13 mouse cellular contexts compared by ENCODE assay signal in the genomic region with DNA sequence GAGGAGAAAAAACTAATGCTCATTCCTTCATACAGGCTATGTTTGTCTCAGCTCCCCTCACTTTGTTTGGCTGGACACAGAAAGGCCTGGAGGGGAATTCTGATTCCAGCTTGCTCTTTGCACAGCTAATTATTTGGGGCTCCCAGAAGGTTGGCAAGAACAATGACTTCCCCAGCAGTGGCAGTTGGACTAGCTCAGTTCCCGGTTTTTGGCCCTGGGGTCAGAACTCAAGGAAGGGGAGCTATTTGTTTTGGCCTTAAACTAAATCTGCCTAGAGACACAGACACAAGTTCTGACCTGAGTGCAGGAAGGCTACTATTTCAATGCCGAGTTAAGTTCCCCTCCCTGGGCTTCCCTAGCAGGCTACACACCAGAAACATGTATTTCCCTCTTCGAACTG.
DNase-seq lines count a peak whose midpoint lies in the region; ATAC-seq and TF ChIP-seq lines count a peak whose summit lies in the region.
"Had no signal": no experiment of that assay in that cellular context is flagged by ENCODE, and none has a peak within 500 bp of the region (broad histone marks: within the 10 kb centered on the region; RNA-seq: fewer than 3 reads in every experiment).

No protein-coding gene starts in this region.

- TF ChIP-seq EP300 in stomach, postnatal 0 days (optimal IDR thresholded peaks at IDR 0.05) = no peak

- no peak overlapping the region for H3K27ac ChIP-seq in stomach, postnatal 0 days (replicated peaks)
- H3K27ac ChIP-seq in forebrain, postnatal 0 days (ENCODE audit: low read depth, low read length) = no peak overlapping the region
- H3K27ac ChIP-seq: lung, embryonic 15.5 days had no signal

- no peaks in the 10 kb centered on the region for H3K4me1 ChIP-seq in stomach, postnatal 0 days (replicated peaks; ENCODE audit: control insufficient read depth, insufficient read depth)
- H3K4me1 ChIP-seq in forebrain, postnatal 0 days (ENCODE audit: insufficient read depth) = no peaks in the 10 kb centered on the region
- H3K4me1 ChIP-seq: lung, embryonic 15.5 days had no signal

- H3K9ac ChIP-seq in stomach, postnatal 0 days (ENCODE audit: low read length) = no peak overlapping the region
- H3K9ac ChIP-seq in forebrain, postnatal 0 days = no peak overlapping the region
- H3K9ac ChIP-seq: lung, embryonic 15.5 days had no signal

- no peaks in the 10 kb centered on the region for H3K27me3 ChIP-seq in stomach, postnatal 0 days (ENCODE audit: control insufficient read depth, insufficient read depth, low read length)
- H3K27me3 ChIP-seq in forebrain, postnatal 0 days (ENCODE audit: insufficient read depth, low read length) = no peaks in the 10 kb centered on the region
- H3K27me3 ChIP-seq: lung, embryonic 15.5 days had no signal

- DNase-seq in embryo, embryonic 10.5 days (ENCODE audit: low spot score) = peak; percentile 17
- DNase-seq in embryo, embryonic 10 days (ENCODE audit: low spot score) = no peak
- DNase-seq in urinary bladder, postnatal 14 days (ENCODE audit: low spot score) = peak; percentile 17
- DNase-seq in urinary bladder, adult 2 months (ENCODE audit: low spot score) = no peak
- DNase-seq in kidney, adult 18-20 months = peak; percentile 12
- no peak for DNase-seq in stomach, postnatal 0 days (ENCODE audit: low spot score)
- no peak for DNase-seq in forebrain, postnatal 0 days
- DNase-seq in urinary bladder, postnatal 10 days (ENCODE audit: low spot score) = no peak
- DNase-seq: adrenal gland, adult 2 months; left cerebral cortex, postnatal 4 days; midbrain, embryonic 14.5 days had no signal

- TF ChIP-seq CTCF in stomach, postnatal 0 days (IDR thresholded peaks at IDR 0.05; ENCODE audit: low read depth) = no peak
- TF ChIP-seq CTCF in forebrain, postnatal 0 days (IDR thresholded peaks at IDR 0.05; ENCODE audit: low read depth) = no peak

- no peak overlapping the region for H3K4me2 ChIP-seq in stomach, postnatal 0 days (replicated peaks; ENCODE audit: low read depth)
- no peak overlapping the region for H3K4me2 ChIP-seq in forebrain, postnatal 0 days (ENCODE audit: low read depth)
- H3K4me2 ChIP-seq: lung, embryonic 15.5 days had no signal

- WGBS in stomach, postnatal 0 days = 31% methylated on average over 3 of the region's 3 CpGs
- whole genome bisulfite sequencing in forebrain, postnatal 0 days = 42% methylated on average over 3 of the region's 3 CpGs

- ATAC-seq in stomach, postnatal 0 days (ENCODE audit: low FRiP score, low TSS enrichment) = no peak
- no peak for ATAC-seq in forebrain, postnatal 0 days
- ATAC-seq: intestine, embryonic 16.5 days had no signal

- H3K9me3 ChIP-seq in stomach, postnatal 0 days (ENCODE audit: control insufficient read depth, low read length) = no peaks in the 10 kb centered on the region
- H3K9me3 ChIP-seq in forebrain, postnatal 0 days (ENCODE audit: low read length) = no peaks in the 10 kb centered on the region
- H3K9me3 ChIP-seq: lung, embryonic 15.5 days had no signal

- H3K36me3 ChIP-seq in stomach, postnatal 0 days (ENCODE audit: control insufficient read depth, insufficient read depth, low read length) = no peaks in the 10 kb centered on the region
- H3K36me3 ChIP-seq in forebrain, postnatal 0 days (ENCODE audit: insufficient read depth) = no peaks in the 10 kb centered on the region
- H3K36me3 ChIP-seq: lung, embryonic 15.5 days had no signal

- no peak overlapping the region for H3K4me3 ChIP-seq in stomach, postnatal 0 days (ENCODE audit: low read depth, low read length)
- no peak overlapping the region for H3K4me3 ChIP-seq in forebrain, postnatal 0 days (ENCODE audit: low read depth, low read length)
- H3K4me3 ChIP-seq: lung, embryonic 15.5 days had no signal

Comparison
In these comparisons a context has a peak if more than half of its experiments do, and no peak if none do; other contexts are left out.
1. DNase-seq: peak in embryo, embryonic 10.5 days (single experiment), urinary bladder, postnatal 14 days (single experiment) and kidney, adult 18-20 months (single experiment); none in embryo, embryonic 10 days (single experiment), urinary bladder, adult 2 months (single experiment), stomach, postnatal 0 days (single experiment), forebrain, postnatal 0 days (single experiment) and urinary bladder, postnatal 10 days (single experiment).